In genomic region chr13:25451357-25451861, GRCm38 (mm10) we compare ENCODE assay signal across 12 mouse cellular contexts.
DNase-seq lines count a peak whose midpoint lies in the region; ATAC-seq lines count a peak whose summit lies in the region.
"Had no signal": no experiment of that assay in that cellular context is flagged by ENCODE, and none has a peak within 500 bp of the region (broad histone marks: within the 10 kb centered on the region; RNA-seq: fewer than 3 reads in every experiment).

No protein-coding gene starts in this region.

- ATAC-seq in frontal cortex, adult (ENCODE audit: low TSS enrichment) = peak; percentile 16; the same call in 1 of the 2 replicates
- peak; percentile 78 for ATAC-seq in forebrain, embryonic 16.5 days
- ATAC-seq in midbrain, embryonic 11.5 days (ENCODE audit: low FRiP score) = no peak

- H3K27me3 ChIP-seq in forebrain, embryonic 16.5 days (replicated peaks; ENCODE audit: control insufficient read depth, insufficient read depth, low read length) = no peaks in the 10 kb centered on the region
- H3K27me3 ChIP-seq in midbrain, embryonic 11.5 days (ENCODE audit: control insufficient read depth, insufficient read depth, low read length) = no peaks in the 10 kb centered on the region
- H3K27me3 ChIP-seq: kidney, embryonic 15.5 days; lung, embryonic 15.5 days had no signal

- H3K4me1 ChIP-seq in forebrain, embryonic 16.5 days (replicated peaks; ENCODE audit: control insufficient read depth, insufficient read depth, low read length) = peaks cover 10% of the 10 kb centered on the region
- H3K4me1 ChIP-seq in midbrain, embryonic 11.5 days (ENCODE audit: control insufficient read depth, insufficient read depth, low read length) = peaks cover 7% of the 10 kb centered on the region
- H3K4me1 ChIP-seq: heart, embryonic 10.5 days; kidney, embryonic 15.5 days; lung, embryonic 15.5 days had no signal

- H3K4me2 ChIP-seq in forebrain, embryonic 16.5 days (ENCODE audit: low read length) = peak overlapping the region; percentile 23; the same call in 1 of the 2 replicates
- peak overlapping the region; percentile 17; the same call in 1 of the 2 replicates for H3K4me2 ChIP-seq in midbrain, embryonic 11.5 days
- H3K4me2 ChIP-seq: kidney, embryonic 15.5 days; lung, embryonic 15.5 days had no signal

- 11% methylated on average over 13 of the region's 13 CpGs for WGBS in forebrain, embryonic 16.5 days
- WGBS in midbrain, embryonic 11.5 days = 17% methylated on average over 13 of the region's 13 CpGs

- H3K9ac ChIP-seq in forebrain, embryonic 16.5 days (replicated peaks; ENCODE audit: low read depth, low read length) = peak overlapping the region; percentile 39
- peak overlapping the region; percentile 51 for H3K9ac ChIP-seq in midbrain, embryonic 11.5 days (ENCODE audit: low read length)
- H3K9ac ChIP-seq: kidney, embryonic 15.5 days; lung, embryonic 15.5 days had no signal

- peak overlapping the region; percentile 34; the same call in 1 of the 2 replicates for H3K27ac ChIP-seq in forebrain, embryonic 16.5 days (ENCODE audit: low read length)
- H3K27ac ChIP-seq in midbrain, embryonic 11.5 days (ENCODE audit: low read depth, low read length) = no peak overlapping the region
- H3K27ac ChIP-seq: heart, embryonic 10.5 days; kidney, embryonic 15.5 days; lung, embryonic 15.5 days had no signal

- H3K9me3 ChIP-seq in forebrain, embryonic 16.5 days (ENCODE audit: control insufficient read depth, low read length) = no peaks in the 10 kb centered on the region
- H3K9me3 ChIP-seq in midbrain, embryonic 11.5 days (ENCODE audit: control insufficient read depth, low read length) = no peaks in the 10 kb centered on the region
- H3K9me3 ChIP-seq: heart, embryonic 10.5 days; kidney, embryonic 15.5 days; lung, embryonic 15.5 days had no signal

- DNase-seq in frontal cortex, postnatal 10 days (ENCODE audit: low spot score in 2 of 2) = no peak
- DNase-seq in midbrain, embryonic 11.5 days (ENCODE audit: low spot score, missing footprints) = peak; percentile 91
- peak; percentile 27 for DNase-seq in retina, postnatal 1 day
- no peak for DNase-seq in B cell, adult 2 months
- DNase-seq in frontal cortex, postnatal 36 days (ENCODE audit: low spot score in 2 of 2) = no peak
- DNase-seq in kidney, postnatal 14 days = no peak
- DNase-seq: adrenal gland, postnatal 14 days had no signal

- no peaks in the 10 kb centered on the region for H3K36me3 ChIP-seq in forebrain, embryonic 16.5 days (ENCODE audit: control insufficient read depth, insufficient read depth)
- no peaks in the 10 kb centered on the region for H3K36me3 ChIP-seq in midbrain, embryonic 11.5 days (ENCODE audit: control insufficient read depth, insufficient read depth, low read length)
- H3K36me3 ChIP-seq: heart, embryonic 10.5 days; kidney, embryonic 15.5 days; lung, embryonic 15.5 days had no signal

- no peak overlapping the region for H3K4me3 ChIP-seq in forebrain, embryonic 16.5 days (replicated peaks; ENCODE audit: low read length)
- H3K4me3 ChIP-seq in midbrain, embryonic 11.5 days (ENCODE audit: low read depth, low read length) = no peak overlapping the region
- H3K4me3 ChIP-seq: heart, embryonic 10.5 days; kidney, embryonic 15.5 days; lung, embryonic 15.5 days had no signal

Comparison
In these comparisons a context has a peak if more than half of its experiments do, and no peak if none do; other contexts are left out.
1. DNase-seq: peak in midbrain, embryonic 11.5 days (single experiment) and retina, postnatal 1 day (single experiment); none in frontal cortex, postnatal 10 days (0 of 2), B cell, adult 2 months (0 of 2), frontal cortex, postnatal 36 days (0 of 2) and kidney, postnatal 14 days (single experiment).